Mouse (Mus musculus) stomach, embryonic 14.5 days (tissue): ENCODE data around the gene Kiss1r. TPM values are rescaled to one million over a fixed set of nuclear protein-coding genes. Genes with fewer than 3 reads are reported as not detected.
"Not testable (repeated sequence)": the region's sequence is repeated elsewhere in the genome, so short reads cannot be mapped to it uniquely, and the experiment has no call there.

Experiments used
- ATAC-seq: fragments of 200-750 bp; cut with Nextera tagmentation; 2 replicates; pipeline ENCODE4 v1.8.0; 2017; ENCODE audit warnings: low read depth, moderate TSS enrichment; ENCODE audit not compliant: insufficient number of reproducible peaks, insufficient read depth, low FRiP score
- H3K27ac ChIP-seq: fragments of 300-500 bp; sonication (generic); 2 replicates; pipeline ENCODE4 v1.5.1; 2014; ENCODE audit warnings: mild to moderate bottlenecking, low read length, moderate library complexity, mixed read lengths
- H3K27me3 ChIP-seq: fragments of 300-500 bp; sonication (generic); 2 replicates; pipeline ENCODE4 v1.6.1; 2014; ENCODE audit warnings: low read length, control low read depth, mixed read lengths; ENCODE audit not compliant: control insufficient read depth, insufficient read depth
- H3K36me3 ChIP-seq: fragments of 300-500 bp; sonication (generic); 2 replicates; pipeline ENCODE4 v1.6.1; 2014; ENCODE audit warnings: mild to moderate bottlenecking, control low read depth, low read length, moderate library complexity, mixed read lengths; ENCODE audit not compliant: control insufficient read depth, insufficient read depth
- H3K4me1 ChIP-seq: fragments of 300-500 bp; sonication (generic); 2 replicates; pipeline ENCODE4 v1.6.1; 2014; ENCODE audit warnings: low read length, control low read depth, mixed read lengths; ENCODE audit not compliant: control insufficient read depth, insufficient read depth
- H3K4me2 ChIP-seq: fragments of 300-500 bp; sonication (generic); replicated peaks from 2 replicates; pipeline ENCODE4 v1.6.1; 2014; ENCODE audit warnings: low read depth, low read length, control low read depth
- H3K4me3 ChIP-seq: fragments of 300-500 bp; sonication (generic); 2 replicates; pipeline ENCODE4 v1.5.1; 2014; ENCODE audit warnings: low read depth, low read length, control low read depth
- H3K9ac ChIP-seq: fragments of 300-500 bp; sonication (generic); replicated peaks from 2 replicates; pipeline ENCODE4 v1.6.1; 2014; ENCODE audit warnings: low read depth, mild to moderate bottlenecking, control low read depth, low read length, moderate library complexity, mixed read lengths
- H3K9me3 ChIP-seq: fragments of 300-500 bp; sonication (generic); 2 replicates; pipeline ENCODE4 v1.6.1; 2016; ENCODE audit warnings: low read depth, low read length, control low read depth; ENCODE audit not compliant: control insufficient read depth
- WGBS: fragments of 180-500 bp; shearing (Covaris S2); extraction: QIAGEN DNeasy Blood & Tissue Kit; methylation state at CpG from one replicate; pipeline ENCODE4 v1.1.7; 2014; 5-methylcytosine and 5-hydroxymethylcytosine counted together
- polyA plus RNA-seq: library from polyadenylated mRNA; unstranded; fragments of >200 nt; fragmentation: Nextera tagmentation; extraction: Ambion mirVana; gene quantifications from 2 replicates; pipeline ENCODE4 v1.2.1, GENCODE M21; 2014

Kiss1r gene
- polyA plus RNA-seq, 1 experiment from 2014 or later = 1.0 TPM

DNA sequence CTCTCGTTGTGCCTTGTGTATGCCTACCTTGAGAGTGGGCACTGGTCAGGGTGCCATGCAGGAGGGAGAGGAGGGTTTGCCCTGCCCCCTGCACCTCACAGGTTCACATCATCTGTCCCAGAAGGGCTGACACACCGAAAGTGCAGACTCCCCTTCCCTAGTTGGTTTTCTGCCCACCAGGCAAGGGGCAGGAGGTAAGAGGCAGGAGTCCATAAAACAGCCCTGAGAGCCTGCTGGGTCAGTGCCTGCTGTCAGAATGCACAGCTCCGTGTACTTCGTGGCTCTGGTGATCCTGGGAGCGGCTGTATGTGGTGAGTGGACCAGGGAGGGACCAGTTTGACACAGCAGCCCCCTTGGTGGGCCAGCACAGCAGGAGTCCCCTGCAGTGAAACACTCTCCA is 26.1 kb upstream of the Kiss1r start, which contains the start of gene Cfd:
Gene Cfd, plus strand, starts transcription at position 184 of the 400 bp plus-strand sequence.
- Histone ChIP-seq H3K4me3 (no peak within 1 kb of the TSS), H3K27me3 (no peaks in the 10 kb centered on the region), H3K27ac (no peak within 1 kb of the TSS), H3K9ac (no peak within 1 kb of the TSS), H3K36me3 (peaks cover 5% of the 10 kb centered on the region), H3K4me2 (no peak within 1 kb of the TSS), H3K9me3 (no peaks in the 10 kb centered on the region), H3K4me1 (no peaks in the 10 kb centered on the region)
- ATAC-seq = no peak
- 37% methylated on average over 5 of the region's 5 CpGs for WGBS

DNA sequence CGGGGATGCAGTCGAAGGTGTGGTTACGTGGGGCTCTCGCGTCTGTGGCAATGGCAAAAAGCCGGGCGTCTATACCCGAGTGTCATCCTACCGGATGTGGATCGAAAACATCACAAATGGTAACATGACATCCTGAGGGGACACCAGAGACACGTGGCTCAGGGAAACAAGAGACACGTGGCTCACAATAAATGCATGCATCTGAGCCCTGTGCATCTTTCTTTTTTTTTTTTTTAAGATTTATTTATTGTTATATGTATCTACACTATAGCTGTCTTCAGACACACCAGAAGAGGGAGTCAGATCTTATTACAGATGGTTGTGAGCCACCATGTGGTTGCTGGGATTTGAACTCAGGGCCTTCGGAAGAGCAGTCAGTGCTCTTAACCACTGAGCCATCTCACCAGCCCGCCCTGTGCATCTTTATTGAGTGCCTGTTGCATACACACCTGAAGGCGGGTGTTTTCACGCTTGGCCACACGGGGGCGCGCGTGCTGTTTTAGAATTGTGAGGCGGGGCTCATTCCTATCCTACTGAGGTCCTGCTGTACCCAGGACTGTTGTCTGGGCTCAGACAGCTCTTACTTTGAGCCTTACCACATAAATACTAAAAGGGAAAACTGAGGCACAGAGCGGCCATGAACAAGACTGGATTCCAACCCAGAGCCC is 24.2 kb upstream of the Kiss1r start:
- not testable (repeated sequence) for H3K27ac ChIP-seq, H3K9me3 ChIP-seq, H3K4me3 ChIP-seq, H3K9ac ChIP-seq, ATAC-seq, H3K27me3 ChIP-seq, H3K4me2 ChIP-seq, H3K4me1 ChIP-seq
- WGBS = 41% methylated on average over 22 of the region's 22 CpGs
- peaks cover 18% of the 10 kb centered on the region for H3K36me3 ChIP-seq

DNA sequence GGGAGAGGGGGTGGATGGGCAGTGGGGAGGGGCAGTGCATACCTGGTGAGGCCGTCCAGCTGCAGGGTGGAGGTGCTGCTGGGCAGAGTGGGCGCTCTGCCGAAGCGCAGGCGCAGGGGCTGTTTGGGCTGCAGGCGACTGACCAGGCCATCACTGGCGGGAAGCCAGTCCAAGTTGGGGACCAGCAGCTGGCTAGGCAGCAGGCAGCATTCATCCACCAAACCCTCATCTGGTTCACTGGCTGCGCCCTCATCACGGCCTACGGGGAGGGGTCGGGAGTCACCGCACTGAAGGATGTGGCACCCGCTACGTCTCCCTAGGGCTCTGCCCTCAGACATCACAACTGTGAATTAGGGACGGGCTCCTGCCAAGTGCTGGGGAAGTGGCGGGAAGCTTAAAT is 20.5 kb upstream of the Kiss1r start:
- H3K36me3 ChIP-seq = peaks cover 37% of the 10 kb centered on the region
- H3K27ac ChIP-seq = no peak overlapping the region
- no peaks in the 10 kb centered on the region for H3K9me3 ChIP-seq
- ATAC-seq = no peak
- no peaks in the 10 kb centered on the region for H3K4me1 ChIP-seq
- H3K4me2 ChIP-seq = no peak overlapping the region
- H3K9ac ChIP-seq = no peak overlapping the region
- no peaks in the 10 kb centered on the region for H3K27me3 ChIP-seq
- WGBS = 92% methylated on average over 16 of the region's 16 CpGs
- H3K4me3 ChIP-seq = no peak overlapping the region

DNA sequence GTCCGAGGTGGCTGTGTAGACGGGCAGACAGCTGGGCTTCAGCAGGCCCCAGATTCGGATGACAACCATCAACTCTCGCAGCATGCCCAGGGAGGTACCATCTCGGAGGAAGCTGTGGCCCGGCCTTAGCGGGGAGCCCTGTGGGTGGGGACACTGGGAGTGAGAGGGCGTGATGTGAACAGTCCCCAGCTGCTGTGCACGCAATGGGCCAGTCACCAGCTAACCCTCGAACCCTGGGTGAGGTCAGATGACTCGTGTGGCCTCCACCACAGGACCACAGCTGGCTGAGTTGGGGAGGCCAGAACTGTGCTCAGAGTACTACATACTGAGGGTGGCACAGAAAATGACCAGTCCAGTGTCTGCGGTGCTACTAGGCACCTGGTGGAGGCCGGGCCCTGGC is 20.0 kb upstream of the Kiss1r start:
- no peaks in the 10 kb centered on the region for H3K27me3 ChIP-seq
- no peak for ATAC-seq
- no peak overlapping the region for H3K9ac ChIP-seq
- WGBS = 86% methylated on average over 13 of the region's 13 CpGs
- no peak overlapping the region for H3K27ac ChIP-seq
- H3K4me2 ChIP-seq = no peak overlapping the region
- H3K36me3 ChIP-seq = peaks cover 42% of the 10 kb centered on the region
- H3K4me1 ChIP-seq = no peaks in the 10 kb centered on the region
- no peak overlapping the region for H3K4me3 ChIP-seq
- no peaks in the 10 kb centered on the region for H3K9me3 ChIP-seq

DNA sequence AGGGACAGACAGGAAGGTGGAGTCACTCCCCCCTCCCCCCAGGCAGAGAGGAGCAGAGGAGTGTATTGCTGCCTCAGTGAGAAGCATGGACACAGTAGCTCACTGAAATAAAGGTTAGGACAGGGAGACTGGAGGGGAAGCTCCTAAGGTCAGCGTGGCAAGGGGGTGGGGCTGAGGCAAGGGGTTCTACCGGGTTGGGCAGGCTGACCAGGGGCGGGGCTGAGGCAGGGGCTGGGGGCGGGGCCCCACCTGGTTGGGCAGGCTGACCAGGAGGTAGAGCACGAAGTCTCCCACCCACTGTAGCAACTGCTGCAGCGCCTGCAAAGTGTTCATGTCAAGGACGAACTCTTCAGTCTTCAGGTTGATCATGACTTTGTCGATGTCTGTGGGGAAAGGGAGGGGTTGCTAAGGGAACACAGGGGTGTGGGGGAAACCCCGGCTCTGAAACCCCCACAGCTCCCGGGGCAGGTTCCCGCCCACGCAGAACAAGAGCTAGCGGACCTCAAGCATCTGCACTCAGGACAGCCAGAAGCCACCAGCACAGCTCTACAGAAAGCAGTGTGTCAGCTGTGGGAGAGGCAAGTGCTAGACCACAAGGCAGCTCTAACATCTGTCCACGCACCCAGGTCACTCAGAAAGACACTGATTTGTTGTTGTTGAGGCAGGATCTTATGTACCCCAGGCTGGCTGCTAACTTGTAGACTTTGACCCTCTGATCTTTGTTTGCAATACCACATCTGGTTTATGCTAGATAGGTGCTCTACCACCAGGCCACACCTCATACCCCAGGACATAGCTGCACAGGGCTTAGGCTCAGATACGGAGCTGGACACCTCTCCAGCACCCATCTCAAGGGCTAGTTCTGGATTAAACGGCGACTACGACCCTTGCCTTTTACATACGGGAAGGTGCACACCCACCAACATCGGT is 19.2 kb upstream of the Kiss1r start:
- WGBS = 47% methylated on average over 20 of the region's 20 CpGs
- Histone ChIP-seq H3K4me3 (no peak overlapping the region), H3K27me3 (no peaks in the 10 kb centered on the region), H3K9ac (no peak overlapping the region), H3K4me1 (no peaks in the 10 kb centered on the region), H3K4me2 (no peak overlapping the region), H3K27ac (no peak overlapping the region), H3K9me3 (no peaks in the 10 kb centered on the region), H3K36me3 (peaks cover 46% of the 10 kb centered on the region)
- no peak for ATAC-seq

DNA sequence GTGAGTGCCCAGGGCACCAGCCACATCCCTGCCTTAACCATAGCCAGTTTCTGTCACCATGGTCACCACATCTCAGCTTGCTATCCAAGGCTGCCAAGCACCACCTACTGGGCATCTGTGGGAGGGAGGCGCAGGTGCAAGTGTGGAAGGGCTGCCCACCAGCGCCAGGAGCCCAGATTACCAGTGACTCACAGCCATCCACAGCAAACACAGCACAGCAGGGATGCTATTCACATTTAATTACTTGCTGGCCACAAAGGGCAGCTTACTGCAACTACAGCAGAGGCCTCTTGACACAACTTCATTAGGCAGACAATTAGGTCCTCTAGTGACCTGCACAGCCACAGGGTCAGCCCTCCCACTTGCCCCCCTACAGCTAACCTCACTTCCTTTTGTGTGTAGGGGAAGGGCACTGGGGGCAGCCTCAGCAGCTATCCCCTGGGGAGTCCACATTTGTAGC is 15.8 kb upstream of the Kiss1r start:
- H3K4me1 ChIP-seq = no peaks in the 10 kb centered on the region
- WGBS = 64% methylated on average over 2 of the region's 2 CpGs
- no peak overlapping the region for H3K9ac ChIP-seq
- no peak for ATAC-seq
- H3K27ac ChIP-seq = no peak overlapping the region
- peaks cover 58% of the 10 kb centered on the region for H3K36me3 ChIP-seq
- no peak overlapping the region for H3K4me2 ChIP-seq
- no peaks in the 10 kb centered on the region for H3K9me3 ChIP-seq
- H3K4me3 ChIP-seq = no peak overlapping the region
- H3K27me3 ChIP-seq = no peaks in the 10 kb centered on the region

DNA sequence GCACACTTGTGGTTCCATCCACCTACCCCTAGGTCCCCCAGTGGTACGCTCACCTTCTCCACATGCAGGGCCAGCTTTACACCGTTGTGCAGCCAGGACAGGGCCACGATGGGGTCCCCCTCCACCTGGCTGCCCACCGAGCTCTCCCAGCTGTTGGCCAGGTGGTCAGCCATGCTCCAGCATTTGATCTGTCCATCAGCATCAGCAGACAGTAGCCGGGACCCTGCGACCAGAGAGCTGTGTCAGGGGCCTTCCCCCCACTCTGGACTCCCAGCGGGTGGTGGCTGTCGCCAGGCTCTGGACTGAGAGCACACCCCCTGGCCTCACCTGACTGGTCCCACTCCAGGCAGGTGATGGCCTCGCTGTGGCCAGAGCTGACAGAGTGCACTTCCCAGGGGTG is 10.1 kb upstream of the Kiss1r start:
- H3K27ac ChIP-seq = no peak overlapping the region
- ATAC-seq = no peak
- H3K36me3 ChIP-seq = peaks cover 43% of the 10 kb centered on the region
- H3K27me3 ChIP-seq = no peaks in the 10 kb centered on the region
- H3K9me3 ChIP-seq = no peaks in the 10 kb centered on the region
- WGBS = 92% methylated on average over 9 of the region's 9 CpGs
- H3K4me3 ChIP-seq = no peak overlapping the region
- H3K4me2 ChIP-seq = no peak overlapping the region
- no peak overlapping the region for H3K9ac ChIP-seq
- H3K4me1 ChIP-seq = peaks cover 4% of the 10 kb centered on the region; the same call in 1 of the 2 replicates

DNA sequence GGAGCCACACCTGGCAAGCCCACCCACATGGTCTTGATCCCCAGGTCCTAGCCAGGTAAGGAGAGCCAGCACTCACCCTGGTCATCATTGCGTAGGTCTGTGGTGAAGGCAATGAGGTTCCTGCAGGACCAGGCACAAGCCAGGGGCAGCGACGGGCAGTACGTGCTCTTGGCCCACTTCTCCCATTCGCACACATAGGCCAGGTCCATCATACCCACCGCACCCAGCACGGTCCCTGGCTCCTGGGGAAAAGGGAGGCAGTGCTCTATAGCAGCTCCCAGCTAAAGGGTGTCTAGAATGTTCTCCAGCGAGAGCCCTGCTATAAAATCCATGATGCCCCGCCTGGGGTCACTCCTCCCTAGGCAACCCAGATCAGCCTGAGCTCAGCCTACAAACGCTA is 9.4 kb upstream of the Kiss1r start:
- H3K27ac ChIP-seq = no peak overlapping the region

More for the DNA sequence above, 9.4 kb upstream of the Kiss1r start:
- Histone ChIP-seq H3K9ac (no peak overlapping the region; the same call in 1 of the 2 replicates), H3K4me3 (no peak overlapping the region), H3K27me3 (no peaks in the 10 kb centered on the region), H3K9me3 (no peaks in the 10 kb centered on the region), H3K36me3 (peaks cover 46% of the 10 kb centered on the region), H3K4me1 (peaks cover 4% of the 10 kb centered on the region; the same call in 1 of the 2 replicates), H3K4me2 (no peak overlapping the region)
- ATAC-seq = no peak
- 90% methylated on average over 10 of the region's 10 CpGs for WGBS
